ENCODE assay signal across 8 mouse cellular contexts in the genomic region with DNA sequence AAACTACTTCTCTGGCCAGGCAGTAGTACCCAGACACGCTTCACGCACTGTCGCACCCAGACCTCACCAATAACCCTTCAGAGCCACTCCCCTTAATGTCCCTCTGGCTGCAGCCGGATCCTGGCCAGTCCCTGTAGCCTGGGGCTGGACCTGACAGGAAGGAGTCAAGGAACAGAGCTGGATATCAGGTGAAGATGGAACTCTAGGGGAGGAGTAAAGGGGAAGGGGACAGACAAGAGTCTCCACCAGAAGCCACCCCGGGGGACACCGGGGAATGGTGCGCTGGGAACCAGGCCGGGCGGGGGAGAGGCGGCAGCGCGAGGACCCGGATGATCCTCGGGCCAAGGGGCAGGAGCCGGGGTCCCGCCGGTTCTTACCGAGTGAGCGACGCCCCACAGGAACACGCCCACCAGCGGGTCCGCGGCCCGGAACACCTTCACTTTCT. TPM values are rescaled to one million over a fixed set of nuclear protein-coding genes. Genes with fewer than 3 reads are reported as not detected.
DNase-seq lines count a peak whose midpoint lies in the region; ATAC-seq and TF ChIP-seq lines count a peak whose summit lies in the region.

No protein-coding gene starts in this region.

- under 1% methylated on average over 25 of the region's 25 CpGs for WGBS in forebrain, embryonic 16.5 days
- under 1% methylated on average over 25 of the region's 25 CpGs for WGBS in kidney, postnatal 0 days
- WGBS in macrophage (ENCODE audit: missing documents): 1% methylated on average over 25 of the region's 25 CpGs

- H3K27ac ChIP-seq in MEL (ENCODE audit: control insufficient read depth, low read depth, low read length) (peak overlapping the region; percentile 46), macrophage (no peak overlapping the region)
- H3K27ac ChIP-seq in forebrain, embryonic 16.5 days (ENCODE audit: low read length): no peak overlapping the region
- H3K27ac ChIP-seq in kidney, postnatal 0 days: peak overlapping the region; percentile 94

- H3K4me1 ChIP-seq in MEL (ENCODE audit: control insufficient read depth in 1 of 2, insufficient read depth in 2 of 2, low read length in 2 of 2): peaks cover 4 to 19% of the 10 kb centered on the region in 2 experiments
- peaks cover 14% of the 10 kb centered on the region for H3K4me1 ChIP-seq in forebrain, embryonic 16.5 days (replicated peaks; ENCODE audit: control insufficient read depth, insufficient read depth, low read length)
- H3K4me1 ChIP-seq in kidney, postnatal 0 days (replicated peaks; ENCODE audit: insufficient read depth, low read length): peaks cover 7% of the 10 kb centered on the region; the same call in 1 of the 2 replicates

- H3K79me2 ChIP-seq in MEL (ENCODE audit: control insufficient read depth, insufficient read depth, low read length, poor library complexity) (peaks cover 29% of the 10 kb centered on the region), macrophage (ENCODE audit: inconsistent target) (peaks cover 20% of the 10 kb centered on the region)

- DNase-seq in adrenal gland, postnatal 10 days: peak; percentile 50
- no peak for DNase-seq in adrenal gland, postnatal 25 days
- DNase-seq in MEL (ENCODE audit: low read depth, low spot score): no peak
- peak; percentile 81 for DNase-seq in kidney, postnatal 0 days (ENCODE audit: low spot score)
- no peak for DNase-seq in right cerebral cortex, postnatal 10 days (ENCODE audit: low spot score in 2 of 2)
- no peak for DNase-seq in gastrocnemius, postnatal 14 days

- H3K4me3 ChIP-seq in MEL (ENCODE audit: control insufficient read depth in 1 of 2, insufficient read depth in 1 of 2, low read depth in 2 of 2, low read length in 2 of 2): peak overlapping the region; percentile 56 to 77
- H3K4me3 ChIP-seq in forebrain, embryonic 16.5 days (replicated peaks; ENCODE audit: low read length): peak overlapping the region; percentile 91
- H3K4me3 ChIP-seq in kidney, postnatal 0 days (replicated peaks; ENCODE audit: low read depth, low read length): peak overlapping the region; percentile 82
- H3K4me3 ChIP-seq in macrophage (ENCODE audit: inconsistent target): peak overlapping the region; percentile 57

- no peak for TF ChIP-seq RAD21 in MEL (IDR thresholded peaks at IDR 0.05; ENCODE audit: low read depth, low read length)

- H3K9ac ChIP-seq in MEL (ENCODE audit: control insufficient read depth, low read depth, low read length, poor library complexity, severe bottlenecking): peak overlapping the region; percentile 84
- H3K9ac ChIP-seq in forebrain, embryonic 16.5 days (replicated peaks; ENCODE audit: low read depth, low read length): peak overlapping the region; percentile 85
- H3K9ac ChIP-seq in kidney, postnatal 0 days (ENCODE audit: low read depth, low read length): peak overlapping the region; percentile 87

- no peaks in the 10 kb centered on the region for H3K9me3 ChIP-seq in MEL (replicated peaks; ENCODE audit: insufficient read depth, low read length)
- H3K9me3 ChIP-seq in forebrain, embryonic 16.5 days (ENCODE audit: control insufficient read depth, low read length): no peaks in the 10 kb centered on the region
- no peaks in the 10 kb centered on the region for H3K9me3 ChIP-seq in kidney, postnatal 0 days (replicated peaks; ENCODE audit: low read length)

- peaks cover 0 to 8% of the 10 kb centered on the region in 2 experiments; a peak in 3 of 4 replicates for H3K36me3 ChIP-seq in MEL (ENCODE audit: control insufficient read depth in 1 of 2, insufficient read depth in 2 of 2, low read length in 2 of 2)
- H3K36me3 ChIP-seq in forebrain, embryonic 16.5 days (ENCODE audit: control insufficient read depth, insufficient read depth): 0 out of 2 replicates have a peak, but pooled peaks cover 2% of the 10 kb centered on the region
- peaks cover 17% of the 10 kb centered on the region for H3K36me3 ChIP-seq in kidney, postnatal 0 days (ENCODE audit: insufficient read depth, low read length)
- peaks cover 17% of the 10 kb centered on the region; the same call in 1 of the 2 replicates for H3K36me3 ChIP-seq in macrophage (ENCODE audit: inconsistent target)

- peak overlapping the region; percentile 69 for H3K4me2 ChIP-seq in forebrain, embryonic 16.5 days (ENCODE audit: low read length)
- peak overlapping the region; percentile 94 for H3K4me2 ChIP-seq in kidney, postnatal 0 days (ENCODE audit: low read length)

- no peak for TF ChIP-seq CTCF in MEL (IDR thresholded peaks at IDR 0.05 in 2 of 3, conservative IDR thresholded peaks at IDR 0.05 in 1 of 3; ENCODE audit: control insufficient read depth in 1 of 3, insufficient read depth in 1 of 3, low read depth in 2 of 3, low read length in 3 of 3, poor library complexity in 1 of 3, severe bottlenecking in 1 of 3)
- TF ChIP-seq CTCF in kidney, postnatal 0 days (IDR thresholded peaks at IDR 0.05; ENCODE audit: low read depth): no peak

- intact Hi-C loops in gastrocnemius, postnatal 14 days (cut with DNase I; ENCODE audit: low total_unique reads): no loop called here

- H3K27me3 ChIP-seq in MEL (ENCODE audit: control insufficient read depth in 1 of 2, insufficient read depth in 2 of 2, low read length in 2 of 2): no peaks in the 10 kb centered on the region
- H3K27me3 ChIP-seq in forebrain, embryonic 16.5 days (replicated peaks; ENCODE audit: control insufficient read depth, insufficient read depth, low read length): no peaks in the 10 kb centered on the region
- no peaks in the 10 kb centered on the region for H3K27me3 ChIP-seq in kidney, postnatal 0 days (ENCODE audit: insufficient read depth, low read length)

- ATAC-seq in forebrain, embryonic 16.5 days: peak; percentile 49
- peak; percentile 93 for ATAC-seq in kidney, postnatal 0 days (replicated peaks; ENCODE audit: low FRiP score, low read depth)

- no peak for TF ChIP-seq EP300 in MEL (IDR thresholded peaks at IDR 0.05; ENCODE audit: low read depth in 1 of 2, low read length in 2 of 2)

- TF ChIP-seq POLR2A in MEL (IDR thresholded peaks at IDR 0.05; ENCODE audit: control insufficient read depth in 1 of 2, insufficient read depth in 1 of 2, low read depth in 1 of 2, low read length in 2 of 2, poor library complexity in 1 of 2): no peak

RNA-seq across cellular contexts. Expression of gene Pip4k2c, which starts 0.4 kb away (rescaled TPM):
- total RNA-seq in adrenal gland, postnatal 10 days (2021): 10 to 100 TPM; 27.7 to 30.9 TPM
- total RNA-seq in adrenal gland, postnatal 25 days (2021): 38.4 and 48.8 TPM in 2 replicates
- total RNA-seq in MEL (2012; rRNA removed): 31.1 and 31.9 TPM in 2 replicates
- polyA plus RNA-seq in MEL (2012; ENCODE audit: insufficient read depth in 1 of 2, insufficient read length in 2 of 2, low read depth in 1 of 2, low replicate concordance in 2 of 2, missing spikeins in 1 of 2) (10 to 100 TPM in 1 of 2 experiments, not detected in 1; 58.2 TPM), macrophage (2018) (33.0 to 42.7 TPM (median 40.2 TPM) in 3 replicates)
- 26.7 and 28.4 TPM in 2 replicates for polyA plus RNA-seq in forebrain, embryonic 16.5 days (2015; fragmentation: Nextera tagmentation; extraction: Ambion mirVana)
- polyA plus RNA-seq in kidney, postnatal 0 days (2015; fragmentation: Nextera tagmentation; extraction: Ambion mirVana): 45.0 and 50.1 TPM in 2 replicates
- total RNA-seq in macrophage (2018; cell fraction: chromatin; rRNA removed): 10 to 100 TPM in 23 of 26 experiments, 1 to 10 TPM in 3; 6.7 to 41.3 (median 22.5) TPM
- 10 to 100 TPM; 35.9 to 59.0 (median 46.8) TPM for total RNA-seq in macrophage (2018; cell fraction: cytosol; rRNA removed)
- 10 to 100 TPM; 19.1 to 51.7 (median 31.5) TPM for total RNA-seq in macrophage (2018; cell fraction: nucleus; rRNA removed)
- 1 to 10 TPM; 6.3 to 7.6 TPM for total RNA-seq in gastrocnemius, postnatal 14 days (2021)

RNA-seq across cellular contexts. Expression of gene Dtx3, which starts 15.5 kb away (rescaled TPM):
- 10 to 100 TPM; 48.3 to 69.4 TPM for total RNA-seq in adrenal gland, postnatal 10 days (2021)
- total RNA-seq in adrenal gland, postnatal 25 days (2021): 89.7 and 96.8 TPM in 2 replicates
- 24.1 and 30.5 TPM in 2 replicates for total RNA-seq in MEL (2012; rRNA removed)
- polyA plus RNA-seq in MEL (2012; ENCODE audit: insufficient read depth in 1 of 2, insufficient read length in 2 of 2, low read depth in 1 of 2, low replicate concordance in 2 of 2, missing spikeins in 1 of 2): 100 to 1,000 TPM in 1 of 2 experiments, not detected in 1; 107 TPM
- 179 and 224 TPM in 2 replicates for polyA plus RNA-seq in forebrain, embryonic 16.5 days (2015; fragmentation: Nextera tagmentation; extraction: Ambion mirVana)
- 83.3 and 85.1 TPM in 2 replicates for polyA plus RNA-seq in kidney, postnatal 0 days (2015; fragmentation: Nextera tagmentation; extraction: Ambion mirVana)
- 100 to 1,000 TPM in 2 of 26 experiments, 10 to 100 TPM in 24; 31.0 to 122 (median 61.3) TPM for total RNA-seq in macrophage (2018; cell fraction: chromatin; rRNA removed)
- 10 to 100 TPM in 16 of 26 experiments, 1 to 10 TPM in 10; 5.7 to 32.8 (median 14.5) TPM for total RNA-seq in macrophage (2018; cell fraction: cytosol; rRNA removed)
- total RNA-seq in macrophage (2018; cell fraction: nucleus; rRNA removed): 100 to 1,000 TPM in 11 of 26 experiments, 10 to 100 TPM in 15; 33.8 to 234 (median 81.8) TPM
- polyA plus RNA-seq in macrophage (2018): 10.9 to 46.7 TPM (median 15.1 TPM) in 3 replicates
- total RNA-seq in gastrocnemius, postnatal 14 days (2021): 10 to 100 TPM; 22.2 to 24.8 TPM

RNA-seq across cellular contexts. Expression of gene Arhgef25, which starts 21.1 kb away (rescaled TPM):
- 10 to 100 TPM; 18.1 to 26.5 TPM for total RNA-seq in adrenal gland, postnatal 10 days (2021)
- 27.9 and 28.7 TPM in 2 replicates for total RNA-seq in adrenal gland, postnatal 25 days (2021)
- total RNA-seq in MEL (2012; rRNA removed): 16.9 and 18.3 TPM in 2 replicates
- polyA plus RNA-seq in MEL (2012; ENCODE audit: insufficient read depth in 1 of 2, insufficient read length in 2 of 2, low read depth in 1 of 2, low replicate concordance in 2 of 2, missing spikeins in 1 of 2) (10 to 100 TPM in 1 of 2 experiments, not detected in 1; 44.6 TPM), macrophage (2018) (not detected in 3 replicates)
- 32.3 and 33.0 TPM in 2 replicates for polyA plus RNA-seq in forebrain, embryonic 16.5 days (2015; fragmentation: Nextera tagmentation; extraction: Ambion mirVana)
- 27.9 and 29.0 TPM in 2 replicates for polyA plus RNA-seq in kidney, postnatal 0 days (2015; fragmentation: Nextera tagmentation; extraction: Ambion mirVana)
- total RNA-seq in macrophage (2018; cell fraction: chromatin; rRNA removed): 1 to 10 TPM in 2 of 26 experiments, under 1 TPM in 4, not detected in 20; 0.26 to 8.3 (median 0.79) TPM
- total RNA-seq in macrophage (2018; cell fraction: cytosol; rRNA removed): under 1 TPM in 4 of 26 experiments, not detected in 22; 0.05 to 0.10 (median 0.09) TPM
- total RNA-seq in macrophage (2018; cell fraction: nucleus; rRNA removed): 1 to 10 TPM in 2 of 26 experiments, under 1 TPM in 1, not detected in 23; 0.40 to 2.2 (median 1.6) TPM
- total RNA-seq in gastrocnemius, postnatal 14 days (2021): 10 to 100 TPM; 13.9 to 14.4 TPM

RNA-seq across cellular contexts. Expression of gene Slc26a10, which starts 30.5 kb away (rescaled TPM):
- total RNA-seq in adrenal gland, postnatal 10 days (2021): 10 to 100 TPM in 1 of 2 experiments, 1 to 10 TPM in 1; 7.4 to 13.7 TPM
- 3.2 and 6.0 TPM in 2 replicates for total RNA-seq in adrenal gland, postnatal 25 days (2021)
- total RNA-seq in MEL (2012; rRNA removed): 0.75 and 1.1 TPM in 2 replicates
- polyA plus RNA-seq in MEL (2012; ENCODE audit: insufficient read depth in 1 of 2, insufficient read length in 2 of 2, low read depth in 1 of 2, low replicate concordance in 2 of 2, missing spikeins in 1 of 2): 1 to 10 TPM in 1 of 2 experiments, not detected in 1; 1.3 TPM
- polyA plus RNA-seq in forebrain, embryonic 16.5 days (2015; fragmentation: Nextera tagmentation; extraction: Ambion mirVana): 1.0 and 1.6 TPM in 2 replicates
- 2.8 and 3.1 TPM in 2 replicates for polyA plus RNA-seq in kidney, postnatal 0 days (2015; fragmentation: Nextera tagmentation; extraction: Ambion mirVana)
- not detected for total RNA-seq in macrophage (2018; cell fraction: chromatin; rRNA removed)
- total RNA-seq in macrophage (2018; cell fraction: cytosol; rRNA removed): under 1 TPM in 17 of 26 experiments, not detected in 9; 0.03 to 0.19 (median 0.09) TPM
- total RNA-seq in macrophage (2018; cell fraction: nucleus; rRNA removed): under 1 TPM in 1 of 26 experiments, not detected in 25; 0.18 TPM
- polyA plus RNA-seq in macrophage (2018): 1.2 TPM in 1 of 3 replicates, not detected in the others
- total RNA-seq in gastrocnemius, postnatal 14 days (2021): 1 to 10 TPM; 3.7 to 7.6 TPM

RNA-seq across cellular contexts. Expression of gene B4galnt1, which starts 46.0 kb away (rescaled TPM):
- 10 to 100 TPM; 12.7 to 16.3 TPM for total RNA-seq in adrenal gland, postnatal 10 days (2021)
- 6.8 and 8.5 TPM in 2 replicates for total RNA-seq in adrenal gland, postnatal 25 days (2021)
- total RNA-seq in MEL (2012; rRNA removed): 23.7 and 24.6 TPM in 2 replicates
- polyA plus RNA-seq in MEL (2012; ENCODE audit: insufficient read depth in 1 of 2, insufficient read length in 2 of 2, low read depth in 1 of 2, low replicate concordance in 2 of 2, missing spikeins in 1 of 2) (10 to 100 TPM; 65.8 to 66.0 TPM), macrophage (2018) (37.2 to 59.2 TPM (median 48.4 TPM) in 3 replicates)
- polyA plus RNA-seq in forebrain, embryonic 16.5 days (2015; fragmentation: Nextera tagmentation; extraction: Ambion mirVana): 41.5 and 45.8 TPM in 2 replicates
- 15.0 and 16.4 TPM in 2 replicates for polyA plus RNA-seq in kidney, postnatal 0 days (2015; fragmentation: Nextera tagmentation; extraction: Ambion mirVana)
- total RNA-seq in macrophage (2018; cell fraction: chromatin; rRNA removed): 10 to 100 TPM in 23 of 26 experiments, 1 to 10 TPM in 3; 5.7 to 68.9 (median 24.3) TPM
- total RNA-seq in macrophage (2018; cell fraction: cytosol; rRNA removed): 10 to 100 TPM; 29.1 to 74.7 (median 52.3) TPM
- 10 to 100 TPM; 25.7 to 91.1 (median 47.9) TPM for total RNA-seq in macrophage (2018; cell fraction: nucleus; rRNA removed)
- 1 to 10 TPM; 1.5 to 1.9 TPM for total RNA-seq in gastrocnemius, postnatal 14 days (2021)

Comparison
In these comparisons a context has a peak if more than half of its experiments do, and no peak if none do; other contexts are left out.
1. DNase-seq: peak in adrenal gland, postnatal 10 days (single experiment) and kidney, postnatal 0 days (single experiment); none in adrenal gland, postnatal 25 days (single experiment), MEL (single experiment), right cerebral cortex, postnatal 10 days (0 of 2) and gastrocnemius, postnatal 14 days (single experiment).
2. H3K27ac ChIP-seq: peak in MEL (single experiment) and kidney, postnatal 0 days (single experiment); none in forebrain, embryonic 16.5 days (single experiment) and macrophage (single experiment).
3. Peak in every context shown above with its lines, with median percentiles within 50 percentile points of each other: H3K4me3 ChIP-seq and H3K9ac ChIP-seq.